Mouse (Mus musculus): ENCODE results near the gene Mrpl23.

GRCm38 (mm10) chr7:142554625-142555024 lies 22.1 kb downstream of the Mrpl23 start:
- TF ChIP-seq CTCF (IDR thresholded peaks at IDR 0.05; ENCODE audit: control insufficient read depth, insufficient read depth, insufficient read length) (no peak), USF1 (IDR thresholded peaks at IDR 0.05; ENCODE audit: low read depth) (no peak), CEBPB (IDR thresholded peaks at IDR 0.05; ENCODE audit: low read depth) (no peak), MYOG (IDR thresholded peaks at IDR 0.05; ENCODE audit: control insufficient read depth, extremely low read depth, insufficient read length) (no peak), MAX (IDR thresholded peaks at IDR 0.05) (no peak)
